Mouse (Mus musculus): ENCODE data around the gene Efna5.

Gene Efna5

GRCm38 (mm10) chr17:62881176-62881790 is at the start of gene Efna5:
TSS of gene Efna5 (minus strand) at chr17:62881317.
- in situ Hi-C loops (cut with MseI, MboI) = no loop called here

GRCm38 (mm10) chr17:62915304-62915703 is 34.2 kb upstream of the Efna5 start:
- in situ Hi-C loops (cut with MseI, MboI) = no loop called here

GRCm38 (mm10) chr17:62905692-62906445 is 24.8 kb upstream of the Efna5 start:
- in situ Hi-C loops (cut with MseI, MboI) = no loop called here

- in situ Hi-C loops (cut with MseI, MboI) = no loop called here
Observed at GRCm38 (mm10) chr17:62899066-62899465, 17.9 kb upstream of the Efna5 start.

GRCm38 (mm10) chr17:62889991-62890390 is 8.9 kb upstream of the Efna5 start:
- in situ Hi-C loops (cut with MseI, MboI) = no loop called here

DNA sequence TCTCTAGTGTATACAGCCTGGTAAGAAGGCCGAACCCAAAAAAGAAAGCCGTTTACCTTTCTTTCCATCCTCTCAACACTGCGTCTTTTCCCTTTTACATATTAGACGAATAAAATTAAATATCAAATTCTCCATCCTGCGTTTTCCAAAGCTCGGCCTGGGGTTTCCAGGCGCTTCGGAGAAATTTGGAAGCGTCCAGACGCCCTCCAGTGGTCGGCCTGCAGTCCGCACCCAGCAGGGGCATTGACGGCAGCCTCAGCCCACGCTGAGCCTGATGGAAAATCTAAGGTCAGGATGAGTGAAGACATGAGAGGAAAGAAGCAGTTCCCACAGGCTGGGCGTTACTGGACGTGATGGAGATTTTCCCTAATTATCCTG is 3.0 kb upstream of the Efna5 start:
- in situ Hi-C loops (cut with MseI, MboI) = no loop called here

- in situ Hi-C loops (cut with MseI, MboI) = no loop called here
Observed at GRCm38 (mm10) chr17:62883476-62884128, 2.5 kb upstream of the Efna5 start.

- in situ Hi-C loops (cut with MseI, MboI) = no loop called here
Observed at GRCm38 (mm10) chr17:62882726-62883475, 1.8 kb upstream of the Efna5 start.

DNA sequence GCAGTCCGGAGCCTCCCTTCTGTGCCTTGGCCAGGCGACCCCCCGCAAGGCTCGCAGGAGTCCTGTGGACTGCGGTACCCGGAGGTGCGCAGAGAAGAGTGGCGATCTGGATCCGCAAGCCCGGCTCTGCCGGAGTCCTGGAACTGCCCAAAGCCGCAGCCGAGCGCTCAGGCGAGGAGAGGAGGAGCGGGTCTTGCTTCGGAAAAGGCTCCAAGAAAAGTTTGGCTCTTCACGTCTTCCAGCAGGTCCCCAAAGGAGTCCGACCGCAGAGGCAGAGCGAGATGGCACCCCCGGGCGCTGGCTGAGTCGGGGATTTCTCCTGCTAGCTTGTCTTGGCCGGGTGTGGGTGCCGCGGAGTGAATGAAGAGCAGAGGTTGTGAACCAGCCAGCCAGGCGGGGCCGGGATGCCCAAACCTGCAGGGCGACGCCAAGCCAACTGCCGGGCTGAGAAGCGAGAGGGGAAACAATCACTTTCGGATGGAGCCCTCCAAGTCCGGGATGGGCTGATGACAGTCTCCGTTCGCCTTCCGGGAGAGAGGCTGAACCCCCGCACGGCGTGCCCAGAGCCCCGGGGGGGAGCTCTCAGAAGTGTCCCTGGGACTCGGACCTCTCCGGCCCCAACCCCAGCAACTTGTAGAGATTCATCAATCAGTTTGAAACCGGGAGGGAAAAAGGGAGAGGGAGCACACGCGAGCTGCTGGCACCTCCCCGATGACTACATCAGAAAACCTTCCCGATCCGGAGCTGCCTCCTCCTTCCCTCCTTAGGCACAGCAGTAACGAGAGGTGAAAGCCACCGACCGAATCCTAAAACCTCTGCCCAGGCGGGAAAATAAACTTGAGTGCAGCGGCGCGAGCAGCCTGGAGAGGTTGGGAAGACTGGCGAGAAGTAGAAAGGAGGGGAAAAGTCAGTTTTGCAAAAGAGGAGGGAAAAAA is 941 bp upstream of the Efna5 start:
- in situ Hi-C loops (cut with MseI, MboI) = no loop called here

DNA sequence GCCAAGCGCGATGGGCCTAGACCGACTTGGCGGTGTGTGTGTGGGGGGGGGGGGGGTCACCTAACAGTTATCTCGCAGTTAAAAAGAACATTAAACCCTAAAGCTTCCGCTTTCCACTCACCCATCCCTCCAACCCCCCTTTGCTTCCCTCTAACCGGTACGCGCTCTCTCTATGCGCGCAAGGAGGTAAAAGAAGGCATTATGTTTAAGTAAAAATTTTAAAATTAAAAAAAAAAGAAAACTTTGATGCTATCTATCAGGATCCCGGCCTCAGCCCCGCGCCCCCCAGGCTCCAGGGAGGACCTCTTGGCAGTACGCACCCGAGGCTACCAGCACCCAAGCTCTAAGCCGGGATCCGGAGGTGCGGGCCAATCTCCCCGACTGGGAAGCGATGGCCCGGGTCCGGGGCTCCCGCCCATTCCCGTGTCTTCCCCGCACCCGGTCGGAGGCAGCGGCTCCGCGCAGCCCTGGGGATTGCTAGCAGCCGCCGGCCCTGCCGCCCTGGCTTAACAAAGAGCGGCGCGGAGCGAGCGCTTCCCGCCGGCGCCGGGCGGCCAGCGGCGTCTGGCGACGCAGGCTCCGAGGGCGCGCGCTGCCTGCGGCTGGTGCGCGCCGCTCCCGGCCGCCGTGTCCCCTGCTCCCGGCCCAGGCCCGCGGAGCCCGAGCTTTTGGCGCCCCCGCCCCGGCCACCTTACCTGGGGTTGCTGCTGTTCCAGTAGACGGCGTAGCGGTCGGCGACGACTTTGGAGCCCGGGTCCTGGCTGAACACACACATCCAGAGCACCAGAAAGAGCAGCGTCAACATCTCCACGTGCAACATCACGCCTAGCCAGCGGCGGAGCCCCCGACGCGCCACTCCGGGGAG is 574 bp downstream of the Efna5 start:
- in situ Hi-C loops (cut with MseI, MboI) = no loop called here

DNA sequence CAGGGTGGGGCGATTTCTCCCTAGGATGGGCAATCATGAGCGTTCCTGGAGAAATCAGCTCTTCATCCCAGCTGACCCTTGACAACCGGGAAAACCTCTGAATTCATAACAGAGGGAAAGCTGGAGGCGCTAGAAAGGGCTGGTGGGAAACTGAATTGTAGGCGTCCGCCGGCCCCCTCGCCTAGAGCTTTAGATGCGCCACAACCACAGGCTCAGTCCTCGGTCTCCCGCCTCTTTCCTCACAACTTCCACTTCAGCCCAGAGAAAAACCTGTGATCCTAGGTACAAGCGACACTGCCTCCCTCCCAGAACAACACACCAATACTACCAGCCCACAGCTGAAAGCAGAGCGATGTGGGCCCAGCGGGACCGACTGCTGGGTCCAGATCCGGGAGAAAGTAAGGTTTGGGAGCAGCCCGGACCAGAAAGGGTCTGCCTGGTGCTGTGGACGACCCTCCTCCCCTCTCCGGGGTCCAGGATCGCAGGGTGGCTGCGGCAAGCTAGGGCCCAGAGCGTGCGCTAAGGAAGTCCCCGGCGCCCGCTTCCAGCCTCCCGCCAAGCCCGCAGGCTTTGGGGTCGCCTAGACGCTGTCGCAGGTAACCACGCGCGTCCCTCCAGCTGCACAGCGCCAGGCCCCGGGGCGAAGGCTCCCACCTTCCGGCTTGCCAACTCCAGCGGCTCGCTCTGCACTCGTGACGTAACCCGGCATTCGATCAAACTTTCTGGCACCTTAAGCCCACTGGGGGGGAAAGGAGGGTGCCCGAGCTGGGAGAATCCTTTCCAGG is 1.4 kb downstream of the Efna5 start:
- in situ Hi-C loops (cut with MseI, MboI) = no loop called here

- in situ Hi-C loops (cut with MseI, MboI) = no loop called here
Observed at GRCm38 (mm10) chr17:62875727-62876126, 5.4 kb downstream of the Efna5 start.

DNA sequence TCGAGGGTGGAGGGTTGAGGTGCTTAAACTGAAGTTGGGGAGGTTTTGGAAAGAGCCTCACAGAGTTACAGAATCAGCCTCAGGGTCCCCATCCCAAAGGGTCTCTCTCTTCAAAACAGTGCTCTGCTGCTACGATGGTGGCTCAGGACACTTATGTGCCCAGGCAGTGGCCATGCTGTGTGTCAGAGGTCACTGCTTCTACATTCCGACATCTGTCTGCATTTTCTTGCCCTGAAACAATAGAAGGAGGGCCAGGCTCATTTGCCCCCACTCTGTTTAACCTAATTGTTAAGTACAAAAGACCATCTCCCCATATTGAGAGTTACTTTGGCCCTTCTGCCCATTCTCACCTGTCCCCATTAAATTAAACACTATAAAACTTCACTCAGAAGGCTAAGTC is 9.2 kb downstream of the Efna5 start:
- in situ Hi-C loops (cut with MseI, MboI) = no loop called here

GRCm38 (mm10) chr17:62871191-62871590 is 9.9 kb downstream of the Efna5 start:
- in situ Hi-C loops (cut with MseI, MboI) = no loop called here

- in situ Hi-C loops (cut with MseI, MboI) = no loop called here
Observed at GRCm38 (mm10) chr17:62870446-62870845, 10.7 kb downstream of the Efna5 start.

- in situ Hi-C loops (cut with MseI, MboI) = no loop called here
Observed at GRCm38 (mm10) chr17:62864966-62865365, 16.2 kb downstream of the Efna5 start.

DNA sequence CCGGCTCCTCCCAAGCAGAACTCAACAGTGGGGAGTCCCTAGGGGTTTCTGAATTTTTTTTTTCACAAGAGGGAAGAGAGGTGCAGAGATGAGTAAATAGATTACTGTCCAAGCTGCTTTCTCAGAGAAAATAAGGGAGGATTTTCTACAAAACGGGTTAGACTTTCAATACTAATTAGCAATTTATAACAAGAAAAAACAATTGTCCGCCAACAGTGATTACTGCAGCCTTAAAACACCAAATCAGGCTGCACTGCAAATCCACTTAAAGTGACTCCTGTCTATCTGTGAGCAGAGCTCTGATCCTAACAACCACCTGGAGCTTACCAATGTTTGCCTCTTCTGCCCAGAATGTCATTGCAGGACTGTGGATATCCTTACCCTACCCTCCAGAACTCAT is 18.1 kb downstream of the Efna5 start:
- in situ Hi-C loops (cut with MseI, MboI) = no loop called here

DNA sequence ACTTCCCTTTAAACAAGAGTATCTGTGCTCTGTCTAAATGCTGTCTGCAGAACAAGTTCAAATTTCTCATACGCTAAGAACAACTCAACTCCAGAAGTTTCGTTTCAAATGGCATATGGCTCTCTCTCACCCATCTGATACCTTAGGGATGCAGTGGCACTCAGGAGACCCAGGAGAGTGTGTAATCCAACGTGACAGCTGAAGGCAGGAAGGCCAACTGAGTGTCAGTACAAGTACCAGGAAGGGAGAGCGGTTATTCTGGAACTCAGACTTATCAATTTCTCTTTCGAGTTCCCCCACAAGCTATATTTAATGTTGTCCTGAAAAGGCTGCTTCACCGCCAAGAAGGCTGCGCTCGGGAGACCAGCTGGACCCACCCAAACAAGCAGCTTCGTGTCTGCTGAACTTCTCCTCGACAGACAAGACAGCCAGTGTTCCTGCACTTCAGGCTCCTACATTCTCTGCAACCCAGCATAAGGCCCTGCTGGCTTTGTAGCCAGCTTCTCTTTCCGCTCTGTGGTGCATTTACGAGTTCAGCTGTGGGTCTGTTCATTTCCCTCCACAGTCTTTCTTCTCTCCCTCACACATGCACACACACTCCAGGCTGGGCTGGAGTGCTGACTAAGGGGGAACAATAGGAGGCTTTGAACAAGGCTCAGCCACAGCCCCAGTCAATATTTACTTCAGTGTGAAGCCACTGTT is 18.7 kb downstream of the Efna5 start:
- in situ Hi-C loops (cut with MseI, MboI) = no loop called here

DNA sequence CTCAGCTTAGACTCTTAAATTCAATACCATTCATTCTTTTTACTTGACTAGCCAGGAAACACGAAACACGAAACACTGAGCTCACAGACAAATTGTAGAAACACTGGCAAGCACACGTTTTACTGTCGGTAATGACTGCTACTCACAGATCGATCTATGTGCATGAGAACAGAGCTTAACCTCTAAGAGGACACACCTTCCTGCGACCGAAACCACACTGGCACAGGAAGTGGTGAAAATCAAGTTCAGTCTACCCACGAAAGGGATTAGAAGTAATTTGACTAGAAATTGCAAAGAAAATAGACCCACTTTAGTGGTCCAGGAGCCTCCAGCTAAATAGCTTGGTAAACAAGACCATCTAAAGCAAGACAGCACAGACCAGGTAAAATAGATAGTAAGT is 23.8 kb downstream of the Efna5 start:
- in situ Hi-C loops (cut with MseI, MboI) = no loop called here

All from mouse trophoblast stem cell (cell line).